Mouse (Mus musculus) heart, adult 11 months (tissue): ENCODE data around the gene Erf.

ENCODE experiments used
- DNase-seq: peaks from one replicate; pipeline ENCODE4 v3.0.0; 2022

The Erf gene

GRCm38 (mm10) chr7:25250141-25250972, at the start of gene Erf:
Gene Erf (minus strand): TSS chr7:25250761.
- DNase-seq = peak; percentile 100

DNA sequence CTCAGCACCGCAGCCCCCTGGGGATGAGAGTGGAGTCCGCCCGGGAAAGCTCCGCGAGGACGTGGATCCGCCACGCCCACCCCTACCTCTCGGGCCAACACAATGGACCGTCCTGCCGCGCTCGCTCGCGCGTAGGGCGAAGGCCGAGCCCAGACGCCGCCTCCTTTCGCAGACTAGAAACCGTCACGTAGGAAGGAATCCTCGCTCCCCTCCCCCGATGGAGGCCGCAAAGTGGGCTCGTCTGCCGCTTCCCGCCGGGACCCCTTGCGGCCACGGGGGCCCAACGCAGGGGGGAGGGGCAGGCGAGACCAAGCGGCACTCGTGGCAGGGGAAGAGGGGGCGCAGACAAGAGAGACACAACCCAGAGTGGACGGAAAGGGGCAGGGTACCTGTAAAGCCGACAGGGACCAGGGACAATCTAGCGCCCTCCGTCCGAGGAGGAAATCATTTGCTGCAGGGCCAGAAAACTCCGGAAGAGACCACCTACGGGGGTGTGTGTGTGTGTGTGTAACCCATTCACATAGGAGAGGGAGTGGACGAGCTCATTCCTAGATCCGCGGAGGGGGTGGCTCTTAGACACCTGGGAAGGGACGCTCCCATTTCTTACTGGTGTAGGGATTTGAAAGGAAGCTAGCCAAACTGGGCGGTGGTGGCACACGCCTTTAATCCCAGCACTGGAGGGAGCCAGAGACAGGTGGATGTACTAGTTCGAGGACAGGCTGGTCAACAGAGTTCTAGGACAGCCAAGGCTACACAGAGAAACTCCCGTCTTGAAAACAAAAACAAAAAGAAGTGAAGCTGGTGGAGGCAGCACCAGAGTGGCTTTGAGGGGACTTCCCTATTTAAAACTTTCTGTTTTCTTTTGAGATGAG, 47.1 kb upstream of the Erf start, which contains the start of gene Pafah1b3:
TSS of gene Pafah1b3 (minus strand) at position 533 of the 872 bp plus-strand sequence.
- peak; percentile 98 for DNase-seq

GRCm38 (mm10) chr7:25296945-25297453, 46.4 kb upstream of the Erf start:
- DNase-seq = no peak

GRCm38 (mm10) chr7:25294960-25295722, 44.6 kb upstream of the Erf start:
- DNase-seq = peak; percentile 90

DNA sequence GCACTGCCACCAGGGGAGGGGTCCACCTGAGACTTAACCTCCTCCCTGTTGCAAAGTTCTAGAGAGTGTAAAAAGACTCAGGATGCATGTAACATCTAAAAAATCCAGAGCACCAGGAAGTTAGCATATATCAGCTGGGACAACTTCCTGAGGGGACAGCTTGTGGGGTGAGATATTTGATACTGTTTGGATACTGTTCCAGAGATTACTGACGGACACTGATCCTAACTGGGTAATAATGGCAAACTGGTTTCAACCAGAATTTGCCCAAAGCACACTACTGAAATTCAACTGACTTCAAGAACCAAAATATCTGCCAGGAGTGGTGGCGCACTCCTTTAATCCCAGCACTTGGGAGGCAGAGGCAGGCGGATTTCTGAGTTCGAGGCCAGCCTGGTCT, 43.9 kb upstream of the Erf start:
- no peak for DNase-seq

- DNase-seq = peak; percentile 90
Measured at GRCm38 (mm10) chr7:25293191-25293739, 42.7 kb upstream of the Erf start.

DNA sequence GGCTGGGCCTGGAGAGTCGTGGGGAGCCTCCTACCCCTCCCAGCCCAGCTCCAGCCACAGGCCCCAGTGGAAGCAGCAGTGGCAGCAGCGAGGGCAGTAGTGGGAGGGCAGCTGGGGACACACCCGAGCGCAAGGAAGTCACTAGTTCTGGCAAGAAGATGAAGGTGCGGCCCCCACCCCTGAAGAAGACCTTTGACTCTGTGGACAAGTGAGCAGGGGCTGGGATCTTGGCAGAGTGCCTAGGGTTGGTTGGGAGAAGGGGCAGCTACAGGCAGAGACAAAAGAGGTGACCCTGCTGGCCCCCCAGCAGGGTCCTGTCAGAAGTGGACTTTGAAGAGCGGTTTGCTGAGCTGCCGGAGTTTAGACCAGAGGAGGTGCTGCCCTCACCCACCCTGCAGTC, 41.5 kb upstream of the Erf start:
- DNase-seq = peak; percentile 88

DNA sequence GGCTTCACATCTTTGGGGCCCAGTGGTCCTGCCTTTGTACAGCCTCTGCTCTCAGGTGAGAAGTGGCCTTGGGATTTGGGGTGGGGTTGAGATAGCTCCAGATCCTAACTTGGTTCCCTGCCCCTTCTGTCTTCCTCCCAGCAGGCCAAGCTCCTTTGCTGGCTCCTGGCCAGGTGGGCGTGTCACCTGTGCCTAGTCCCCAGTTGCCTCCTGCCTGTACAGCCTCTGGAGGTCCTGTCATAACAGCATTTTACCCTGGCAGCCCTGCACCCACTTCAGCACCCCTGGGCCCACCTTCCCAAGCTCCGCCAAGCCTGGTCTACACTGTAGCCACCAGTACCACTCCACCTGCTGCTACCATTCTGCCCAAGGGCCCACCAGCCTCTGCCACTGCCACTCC, 40.4 kb upstream of the Erf start:
- peak; percentile 95 for DNase-seq

- DNase-seq = peak; percentile 89
Measured at GRCm38 (mm10) chr7:25290463-25290862, 39.9 kb upstream of the Erf start.

- DNase-seq = no peak
Measured at GRCm38 (mm10) chr7:25289925-25290324, 39.4 kb upstream of the Erf start.

GRCm38 (mm10) chr7:25288721-25289120, 38.2 kb upstream of the Erf start:
- peak; percentile 91 for DNase-seq

- DNase-seq = peak; percentile 88
Measured at GRCm38 (mm10) chr7:25288011-25288410, 37.5 kb upstream of the Erf start.

- peak; percentile 92 for DNase-seq
Measured at GRCm38 (mm10) chr7:25286989-25287388, 36.4 kb upstream of the Erf start.

GRCm38 (mm10) chr7:25285511-25286238, 35.1 kb upstream of the Erf start:
- DNase-seq = peak; percentile 92

- peak; percentile 94 for DNase-seq
Measured at GRCm38 (mm10) chr7:25284766-25285165, 34.2 kb upstream of the Erf start.

GRCm38 (mm10) chr7:25284171-25284570, 33.6 kb upstream of the Erf start:
- DNase-seq = peak; percentile 92

- DNase-seq = peak; percentile 97
Measured at GRCm38 (mm10) chr7:25283637-25284036, 33.1 kb upstream of the Erf start.

DNA sequence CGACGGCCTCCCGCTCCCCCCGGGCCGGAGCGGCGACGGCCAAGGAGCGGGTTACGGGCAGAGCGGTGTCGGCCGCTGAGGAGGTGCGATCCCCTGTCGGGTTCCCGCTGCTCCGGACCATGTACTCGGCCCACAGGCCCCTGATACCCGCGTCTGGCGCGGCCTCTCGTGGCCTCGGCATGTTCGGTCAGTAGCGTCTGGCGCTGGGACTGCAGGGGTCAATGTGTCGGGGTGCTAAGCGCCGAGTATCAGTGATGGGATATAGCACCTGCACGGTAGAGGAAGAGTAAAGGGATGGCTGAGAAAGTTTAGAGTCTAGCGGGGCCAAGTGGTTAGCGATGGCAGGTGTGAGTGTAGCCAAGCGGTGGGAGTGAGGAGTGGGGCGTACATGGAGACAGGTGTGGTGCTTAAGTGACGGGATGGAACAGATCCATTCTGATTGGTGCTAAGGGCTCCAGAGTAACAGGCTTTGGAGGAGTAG, 32.2 kb upstream of the Erf start:
- peak; percentile 98 for DNase-seq

- DNase-seq = peak; percentile 100
Measured at GRCm38 (mm10) chr7:25281734-25282601, 31.4 kb upstream of the Erf start.

- no peak for DNase-seq
Measured at GRCm38 (mm10) chr7:25281166-25281733, 30.7 kb upstream of the Erf start.
